Mouse (Mus musculus): ENCODE results near the gene Vezf1.

- TF ChIP-seq CTCF (IDR thresholded peaks at IDR 0.05; ENCODE audit: borderline replicate concordance, insufficient read depth, low read depth, low read length) (no peak), POLR2A (IDR thresholded peaks at IDR 0.05; ENCODE audit: borderline replicate concordance, insufficient read depth, low read length) (no peak)
Observed at GRCm38 (mm10) chr11:88110031-88110594, 42.0 kb downstream of the Vezf1 start.
